Mouse (Mus musculus) E14TG2a.4 (cell line): ENCODE measurements around the gene Atp5k.

Source experiments
- H3K27me3 ChIP-seq: 2 replicates; pipeline ENCODE4 v1.6.1; 2014; ENCODE audit warnings: low read length, control low read depth; ENCODE audit not compliant: insufficient read depth
- H3K36me3 ChIP-seq: 2 replicates; pipeline ENCODE4 v1.6.1; 2014; ENCODE audit warnings: low read length, control low read depth; ENCODE audit not compliant: insufficient read depth
- H3K4me1 ChIP-seq: replicated peaks from 2 replicates; pipeline ENCODE4 v1.6.1; 2014; ENCODE audit warnings: low read depth, low read length, control low read depth
- H3K4me3 ChIP-seq: replicated peaks from 2 replicates; pipeline ENCODE4 v1.5.1; 2014; ENCODE audit warnings: mild to moderate bottlenecking, low read length
- H3K9me3 ChIP-seq: 2 replicates; pipeline ENCODE4 v1.6.1; 2014; ENCODE audit warnings: low read length, control low read depth
- CTCF ChIP-seq: conservative IDR thresholded peaks from 2 replicates; pipeline ENCODE4 v1.5.1; 2014; ENCODE audit warnings: low read length
- NANOG ChIP-seq: IDR thresholded peaks from 2 replicates; pipeline ENCODE4 v1.6.1; 2014; ENCODE audit warnings: borderline replicate concordance, low read length, mixed read lengths
- POU5F1 ChIP-seq: IDR thresholded peaks from 2 replicates; pipeline ENCODE4 v1.6.1; 2014; ENCODE audit warnings: low read length, borderline replicate concordance

The Atp5k gene

DNA sequence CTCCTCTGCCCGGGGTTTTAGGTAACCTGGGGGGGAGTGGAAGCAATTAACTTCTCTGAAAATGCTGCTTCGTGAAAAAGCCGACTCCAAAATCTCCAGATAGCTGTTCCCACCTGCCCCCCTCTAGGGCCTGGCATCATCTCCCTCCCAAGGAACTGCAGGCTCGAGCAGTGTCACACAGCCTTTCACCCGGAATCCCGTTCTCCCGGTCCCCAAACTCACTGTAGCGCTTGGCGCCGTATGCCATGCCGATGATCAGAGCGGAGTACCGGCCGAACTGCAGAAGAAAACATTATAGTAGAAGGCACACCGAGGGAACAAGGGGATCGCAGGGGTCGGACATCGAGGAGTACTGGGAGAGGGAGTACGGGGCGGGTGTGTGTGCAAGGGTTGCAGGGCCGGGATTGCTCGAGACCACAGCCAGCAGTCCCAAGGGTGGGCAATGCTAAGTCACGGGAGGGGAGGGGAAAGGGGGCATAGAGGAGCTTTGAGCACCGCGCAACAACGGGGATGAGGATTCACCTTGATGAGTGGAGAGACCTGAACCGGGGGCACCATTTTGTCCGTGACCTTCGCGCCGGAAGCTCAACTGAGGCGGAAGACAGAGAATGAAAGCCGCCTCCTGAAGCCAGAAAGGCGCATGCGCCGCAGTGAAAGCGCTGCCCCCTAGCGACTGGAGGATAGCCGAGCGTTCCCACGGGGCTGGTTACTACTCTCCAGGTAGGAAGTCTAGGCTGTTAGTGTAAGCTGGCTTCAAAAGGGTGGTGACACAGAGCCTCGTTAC is at the start of gene Atp5k:
Gene Atp5k (minus strand): TSS at position 645 of the 784 bp plus-strand sequence.
- TF ChIP-seq NANOG = no peak
- TF ChIP-seq CTCF = peak; percentile 79
- TF ChIP-seq POU5F1 = no peak
- peaks cover 23% of the 10 kb centered on the region for H3K4me1 ChIP-seq
- H3K36me3 ChIP-seq = peaks cover 40% of the 10 kb centered on the region
- H3K27me3 ChIP-seq = peaks cover 7% of the 10 kb centered on the region; the same call in 1 of the 2 replicates
- H3K4me3 ChIP-seq = peak within 1 kb of the TSS; percentile 88
- no peaks in the 10 kb centered on the region for H3K9me3 ChIP-seq

DNA sequence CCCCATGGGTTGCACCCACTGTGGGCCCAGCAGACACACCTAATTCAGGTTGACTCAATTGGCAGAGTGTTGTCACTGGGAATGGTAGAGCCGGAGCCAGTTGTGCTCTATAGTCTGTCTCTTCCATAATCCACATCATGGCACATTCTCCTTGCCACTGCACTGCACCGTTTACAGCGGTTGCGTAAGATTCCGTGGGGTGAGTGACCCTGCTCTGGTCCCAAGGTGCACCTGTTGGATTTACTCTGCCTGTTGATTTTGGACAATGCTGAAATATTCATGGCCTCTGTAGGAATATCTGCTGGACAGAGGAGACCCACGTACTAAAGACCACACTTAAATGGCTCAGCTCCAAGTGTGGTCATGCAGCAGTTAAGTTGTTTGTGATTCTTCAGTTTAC is 48.8 kb upstream of the Atp5k start:
- Histone ChIP-seq H3K4me3 (no peak overlapping the region), H3K4me1 (no peaks in the 10 kb centered on the region), H3K27me3 (no peaks in the 10 kb centered on the region), H3K36me3 (peaks cover 62% of the 10 kb centered on the region), H3K9me3 (no peaks in the 10 kb centered on the region)
- TF ChIP-seq NANOG (no peak), CTCF (no peak), POU5F1 (no peak)

DNA sequence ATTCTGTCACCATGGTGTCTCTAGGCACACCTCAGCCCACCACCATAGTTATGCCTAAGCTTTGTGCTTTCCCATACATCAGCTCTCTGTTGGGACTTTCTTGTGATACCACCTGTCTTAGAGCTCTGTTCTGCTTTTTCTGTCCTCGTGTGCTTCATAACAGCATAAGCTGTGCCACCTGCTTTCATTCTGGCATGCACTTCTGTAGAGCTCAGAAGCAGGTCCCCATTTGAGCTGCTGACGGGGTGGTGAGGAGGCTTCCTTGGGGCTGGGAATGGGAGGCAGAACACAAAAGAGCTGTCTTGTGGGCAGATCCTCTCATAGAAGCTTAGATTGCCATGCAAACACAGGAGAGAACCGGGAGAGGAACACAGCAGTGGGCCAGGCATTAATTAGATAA is 41.7 kb upstream of the Atp5k start:
- H3K4me1 ChIP-seq = 0 out of 2 replicates have a peak, but pooled peaks cover 2% of the 10 kb centered on the region
- H3K27me3 ChIP-seq = no peaks in the 10 kb centered on the region
- TF ChIP-seq NANOG = no peak
- H3K36me3 ChIP-seq = peaks cover 80% of the 10 kb centered on the region
- H3K4me3 ChIP-seq = no peak overlapping the region
- no peaks in the 10 kb centered on the region for H3K9me3 ChIP-seq

DNA sequence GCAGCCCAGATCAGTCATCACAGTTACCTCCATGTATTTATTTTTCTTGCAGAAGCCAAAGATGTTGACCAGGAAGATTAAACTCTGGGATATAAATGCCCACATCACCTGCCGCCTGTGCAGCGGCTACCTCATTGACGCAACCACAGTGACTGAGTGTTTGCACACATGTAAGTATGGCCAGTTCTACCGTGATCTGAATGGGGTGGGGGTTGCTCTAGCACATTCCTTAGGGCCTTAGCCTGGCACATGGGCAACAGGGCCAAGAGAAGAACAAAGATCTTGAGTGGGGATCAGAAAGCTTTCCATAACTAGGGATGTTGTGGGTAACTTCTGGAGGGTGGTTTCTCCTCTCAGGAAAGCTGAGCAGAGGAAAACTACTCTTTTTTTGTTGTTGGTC is 39.5 kb upstream of the Atp5k start:
- peaks cover 77% of the 10 kb centered on the region for H3K36me3 ChIP-seq

DNA sequence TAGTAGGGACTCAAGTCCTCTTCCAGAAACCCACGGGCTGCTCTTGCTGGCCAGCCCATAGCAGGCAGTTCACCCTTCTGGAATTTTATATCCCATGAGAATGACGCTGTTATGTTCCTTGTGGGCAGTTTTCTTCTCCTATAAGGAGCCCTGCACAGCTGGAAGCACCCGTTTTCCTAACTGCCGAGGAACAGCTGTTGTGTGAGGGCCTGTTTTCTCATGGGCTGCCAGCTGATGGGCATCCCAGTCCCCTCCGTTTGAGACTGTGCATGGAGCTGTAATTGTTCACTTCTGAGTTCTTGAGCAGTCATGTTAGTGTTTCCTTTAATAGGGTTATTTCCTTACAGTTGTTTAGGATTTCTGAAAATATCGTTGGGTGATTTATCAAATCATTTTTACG is 35.4 kb upstream of the Atp5k start:
- no peaks in the 10 kb centered on the region for H3K27me3 ChIP-seq
- TF ChIP-seq NANOG = no peak
- no peak for TF ChIP-seq POU5F1
- TF ChIP-seq CTCF = no peak

More for the DNA sequence above, 39.5 kb upstream of the Atp5k start:
- Histone ChIP-seq H3K9me3 (no peaks in the 10 kb centered on the region), H3K4me3 (no peak overlapping the region), H3K4me1 (0 out of 2 replicates have a peak, but pooled peaks cover 2% of the 10 kb centered on the region), H3K27me3 (no peaks in the 10 kb centered on the region)
- no peak for TF ChIP-seq CTCF
- TF ChIP-seq NANOG = no peak
- TF ChIP-seq POU5F1 = no peak

DNA sequence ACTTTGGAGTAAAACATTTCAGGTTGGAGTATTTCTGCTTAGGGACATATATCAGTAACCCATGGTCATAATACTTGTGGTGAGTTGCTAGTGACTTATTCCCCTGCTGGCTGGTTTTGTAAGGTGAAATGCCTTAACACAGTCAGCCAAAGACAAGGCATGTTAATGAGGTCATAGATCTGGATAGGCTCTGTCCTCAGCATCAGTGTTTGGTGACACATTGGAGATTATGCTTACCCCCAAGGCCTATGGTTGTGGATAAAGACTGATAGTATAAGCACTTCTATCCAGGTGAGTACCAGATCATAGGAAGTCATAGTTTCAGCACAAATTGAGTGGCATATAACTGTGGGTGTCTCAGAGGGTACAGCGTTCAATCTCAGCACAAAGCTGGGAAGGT is 32.4 kb upstream of the Atp5k start:
- Histone ChIP-seq H3K9me3 (no peaks in the 10 kb centered on the region), H3K27me3 (no peaks in the 10 kb centered on the region), H3K4me1 (peaks cover 45% of the 10 kb centered on the region), H3K36me3 (peaks cover 33% of the 10 kb centered on the region), H3K4me3 (no peak overlapping the region)
- TF ChIP-seq NANOG = no peak

More for the DNA sequence above, 35.4 kb upstream of the Atp5k start:
- peaks cover 18% of the 10 kb centered on the region for H3K4me1 ChIP-seq
- H3K9me3 ChIP-seq = no peaks in the 10 kb centered on the region
- H3K36me3 ChIP-seq = peaks cover 63% of the 10 kb centered on the region
- no peak overlapping the region for H3K4me3 ChIP-seq

DNA sequence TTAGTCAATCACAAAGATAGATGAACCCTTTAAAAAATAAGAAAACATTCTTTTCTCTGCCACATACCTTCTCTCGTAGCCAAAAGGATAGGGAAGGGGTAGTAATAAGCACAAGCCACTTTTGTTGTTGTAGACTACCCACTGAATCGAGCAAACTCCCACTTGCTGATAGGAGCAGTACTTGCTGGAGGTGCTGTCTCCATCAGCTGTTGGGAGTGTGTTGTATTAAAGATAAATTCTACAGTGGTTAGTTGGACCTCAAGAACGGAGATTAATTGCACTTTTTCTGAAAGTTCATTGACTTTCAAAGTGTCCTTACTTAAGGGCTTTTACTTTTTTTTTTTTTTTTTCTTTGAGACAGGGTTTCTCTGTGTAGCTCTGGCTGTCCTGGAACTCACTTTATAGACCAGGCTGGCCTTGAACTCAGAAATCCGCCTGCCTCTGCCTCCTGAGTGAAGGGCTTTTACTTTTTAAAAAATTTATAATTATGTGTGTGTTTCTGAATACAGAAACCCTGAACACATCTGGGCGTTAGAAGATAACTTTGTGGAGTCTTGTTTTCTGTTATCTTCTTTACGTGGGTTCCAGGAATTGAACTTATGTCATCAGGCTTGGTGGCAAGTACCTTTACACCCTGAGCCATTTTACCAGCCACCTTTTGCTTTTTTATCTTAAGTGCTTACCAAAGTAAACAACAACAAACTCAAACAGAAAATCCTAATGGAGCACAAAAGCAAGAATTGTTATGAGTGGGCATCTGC is 31.1 kb upstream of the Atp5k start:
- Histone ChIP-seq H3K4me1 (peaks cover 51% of the 10 kb centered on the region), H3K27me3 (0 out of 2 replicates have a peak, but pooled peaks cover 3% of the 10 kb centered on the region), H3K4me3 (no peak overlapping the region), H3K9me3 (no peaks in the 10 kb centered on the region), H3K36me3 (peaks cover 28% of the 10 kb centered on the region)
- TF ChIP-seq CTCF (no peak), POU5F1 (no peak), NANOG (no peak)

DNA sequence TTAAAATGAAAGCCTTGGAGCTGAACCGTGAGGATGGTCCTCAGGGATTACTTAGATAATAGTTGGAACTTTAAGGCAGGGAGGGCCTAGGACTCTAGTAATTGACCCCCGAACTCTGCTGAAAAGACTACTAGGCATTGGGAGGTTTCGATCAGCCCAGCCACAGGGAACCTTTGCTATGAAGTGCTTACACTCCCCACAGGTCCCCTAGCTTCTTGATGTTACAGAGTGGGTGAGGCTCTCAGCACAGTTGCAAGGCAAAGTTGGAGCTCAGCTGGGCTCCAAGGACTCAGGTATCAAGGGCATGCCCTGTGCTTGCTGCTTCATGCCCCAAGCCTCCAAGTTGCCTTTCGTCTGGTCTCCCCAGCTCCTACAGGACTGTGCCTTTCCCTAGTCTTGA is 28.2 kb upstream of the Atp5k start:
- H3K9me3 ChIP-seq = no peaks in the 10 kb centered on the region
- TF ChIP-seq POU5F1 (no peak), CTCF (no peak), NANOG (no peak)
- H3K4me1 ChIP-seq = peaks cover 49% of the 10 kb centered on the region
- peaks cover 18% of the 10 kb centered on the region; the same call in 1 of the 2 replicates for H3K36me3 ChIP-seq
- H3K4me3 ChIP-seq = peak overlapping the region; percentile 94
- peaks cover 26% of the 10 kb centered on the region for H3K27me3 ChIP-seq
